Mouse (Mus musculus) cerebellum, adult 2 months (tissue): Measurements from ENCODE around the gene Gsc2. TPM values are rescaled to one million over a fixed set of nuclear protein-coding genes. Genes with fewer than 3 reads are reported as not detected.

Experiments
- DNase-seq, 2 experiments: peaks; one replicate each; pipeline ENCODE4 v3.0.0; 2021
- H3K27ac ChIP-seq: fragments of 200-500 bp; 2 replicates; pipeline ENCODE4 v1.5.1; 2012; ENCODE audit warnings: low read length, control low read depth, inconsistent platforms; ENCODE audit not compliant: insufficient read depth
- H3K27me3 ChIP-seq: fragments of 200-500 bp; 2 replicates; pipeline ENCODE4 v1.6.1; 2012; ENCODE audit warnings: inconsistent platforms, mild to moderate bottlenecking, low read length, moderate library complexity; ENCODE audit not compliant: control insufficient read depth, insufficient read depth
- H3K4me1 ChIP-seq: fragments of 200-500 bp; 2 replicates; pipeline ENCODE4 v1.6.1; 2011; ENCODE audit warnings: low read length; ENCODE audit not compliant: control insufficient read depth, insufficient read depth
- H3K4me3 ChIP-seq: fragments of 200-500 bp; replicated peaks from 2 replicates; pipeline ENCODE3; 2011; ENCODE audit warnings: mild to moderate bottlenecking, low read depth, low read length, control low read depth; ENCODE audit not compliant: insufficient read depth
- CTCF ChIP-seq: fragments of 200-500 bp; IDR thresholded peaks from 2 replicates; pipeline ENCODE4 v1.5.1; 2011; ENCODE audit warnings: low read depth, mild to moderate bottlenecking, control low read depth, low read length, moderate library complexity, borderline replicate concordance; ENCODE audit not compliant: insufficient read depth
- POLR2A ChIP-seq: fragments of 200-500 bp; IDR thresholded peaks from 2 replicates; pipeline ENCODE4 v1.6.1; 2011; ENCODE audit warnings: low read length, control low read depth, borderline replicate concordance; ENCODE audit not compliant: insufficient read depth
- WGBS: fragments of 180-500 bp; shearing (Covaris S2); methylation state at CpG from one replicate; pipeline ENCODE4 v1.1.7; 2018; 5-methylcytosine and 5-hydroxymethylcytosine counted together
- polyA plus RNA-seq: library from polyadenylated mRNA; depleted of rRNA; stranded (reverse); fragments of >200 nt; gene quantifications from 2 replicates; pipeline ENCODE4 v1.2.3, GENCODE M21; 2012

Gsc2 gene
- polyA plus RNA-seq, 1 experiment = not detected

- Histone ChIP-seq H3K27me3 (no peaks in the 10 kb centered on the region), H3K4me1 (peaks cover 24% of the 10 kb centered on the region), H3K4me3 (peak overlapping the region; percentile 94), H3K27ac (peak overlapping the region; percentile 87)
- no peak for TF ChIP-seq CTCF
- no peak for TF ChIP-seq POLR2A
- peak; percentile 94 for DNase-seq
- under 1% methylated on average over 43 of the region's 44 CpGs for WGBS
Observed at GRCm38 (mm10) chr16:17890917-17891566, 23.8 kb downstream of the Gsc2 start.

- H3K27me3 ChIP-seq = no peaks in the 10 kb centered on the region
- peak overlapping the region; percentile 94 for H3K4me3 ChIP-seq
- peak overlapping the region; percentile 35; the same call in 1 of the 2 replicates for H3K27ac ChIP-seq
- DNase-seq = peak in 1 of 2 experiments; percentile 34
- no peak for TF ChIP-seq POLR2A
- no peak for TF ChIP-seq CTCF
- WGBS = 2% methylated on average over 2 of the region's 2 CpGs
- peaks cover 30% of the 10 kb centered on the region for H3K4me1 ChIP-seq
Observed at GRCm38 (mm10) chr16:17890342-17890727, 24.5 kb downstream of the Gsc2 start.

- peak overlapping the region; percentile 94 for H3K4me3 ChIP-seq
- peaks cover 34% of the 10 kb centered on the region for H3K4me1 ChIP-seq
- no peak for TF ChIP-seq CTCF
- TF ChIP-seq POLR2A = no peak
- peak in 1 of 2 experiments; percentile 64 for DNase-seq
- H3K27me3 ChIP-seq = no peaks in the 10 kb centered on the region
- 26% methylated on average over 6 of the region's 6 CpGs for WGBS
- peak overlapping the region; percentile 35; the same call in 1 of the 2 replicates for H3K27ac ChIP-seq
Observed at GRCm38 (mm10) chr16:17889689-17890341, 25.0 kb downstream of the Gsc2 start.

- Histone ChIP-seq H3K27me3 (no peaks in the 10 kb centered on the region), H3K27ac (no peak overlapping the region), H3K4me1 (peaks cover 34% of the 10 kb centered on the region), H3K4me3 (no peak overlapping the region)
- 85% methylated on average over 6 of the region's 6 CpGs for WGBS
- TF ChIP-seq POLR2A = no peak
- no peak for TF ChIP-seq CTCF
- no peak for DNase-seq
Observed at GRCm38 (mm10) chr16:17884116-17884515, 30.7 kb downstream of the Gsc2 start.

- H3K4me1 ChIP-seq = peaks cover 34% of the 10 kb centered on the region
- DNase-seq = no peak
- no peak for TF ChIP-seq CTCF
- TF ChIP-seq POLR2A = no peak
- H3K27ac ChIP-seq = no peak overlapping the region
- H3K27me3 ChIP-seq = no peaks in the 10 kb centered on the region
- no peak overlapping the region for H3K4me3 ChIP-seq
Observed at GRCm38 (mm10) chr16:17882196-17882595, 32.7 kb downstream of the Gsc2 start.

GRCm38 (mm10) chr16:17879571-17879970, 35.3 kb downstream of the Gsc2 start:
- no peak for DNase-seq
- Histone ChIP-seq H3K4me1 (peaks cover 27% of the 10 kb centered on the region), H3K4me3 (no peak overlapping the region), H3K27ac (no peak overlapping the region), H3K27me3 (no peaks in the 10 kb centered on the region)
- 36% methylated on average over 4 of the region's 4 CpGs for WGBS
- TF ChIP-seq CTCF = no peak
- no peak for TF ChIP-seq POLR2A

GRCm38 (mm10) chr16:17876096-17876495, 38.8 kb downstream of the Gsc2 start:
- H3K4me3 ChIP-seq = no peak overlapping the region
- WGBS = 98% methylated on average over 1 of the region's 1 CpGs
- no peak overlapping the region for H3K27ac ChIP-seq
- peaks cover 29% of the 10 kb centered on the region for H3K4me1 ChIP-seq
- no peaks in the 10 kb centered on the region for H3K27me3 ChIP-seq
- TF ChIP-seq POLR2A (no peak), CTCF (no peak)
- no peak for DNase-seq

- DNase-seq = peak; percentile 40 to 64
- Histone ChIP-seq H3K4me3 (no peak overlapping the region), H3K27ac (peak overlapping the region; percentile 43), H3K4me1 (peaks cover 26% of the 10 kb centered on the region), H3K27me3 (no peaks in the 10 kb centered on the region)
- 29% methylated on average over 4 of the region's 4 CpGs for WGBS
- TF ChIP-seq POLR2A (no peak), CTCF (0 out of 2 replicates have a peak, but pooled peaks have one; percentile 6)
Observed at GRCm38 (mm10) chr16:17875174-17875573, 39.7 kb downstream of the Gsc2 start.
